Mouse (Mus musculus) MEL (cell line): ENCODE measurements around the gene Sez6l. TPM values are rescaled to one million over a fixed set of nuclear protein-coding genes. Genes with fewer than 3 reads are reported as not detected.

Source experiments
- DNase-seq: peaks from one replicate; pipeline ENCODE4 v3.0.0; 2011; ENCODE audit warnings: low read depth, low spot score
- H3K27ac ChIP-seq: 2 replicates; pipeline ENCODE4 v1.5.1; 2012; ENCODE audit warnings: low read depth, mild to moderate bottlenecking, control low read depth, low read length, moderate library complexity; ENCODE audit not compliant: control insufficient read depth
- H3K27me3 ChIP-seq, 2 experiments: fragments of 150-350 bp in 1 of 2; sonication (generic) in 1 of 2; 2 replicates each; pipeline ENCODE4 v1.6.1; 2012; ENCODE audit warnings: low read length in 2 of 2, mild to moderate bottlenecking in 2 of 2, improper control_type of control experiment in 1 of 2, moderate library complexity in 1 of 2; ENCODE audit not compliant: insufficient read depth in 2 of 2, control insufficient read depth in 1 of 2
- H3K36me3 ChIP-seq, 2 experiments: 2 replicates each; pipeline ENCODE4 v1.6.1; 2012 to 2014; ENCODE audit warnings: low read length in 2 of 2, improper control_type of control experiment in 1 of 2, inconsistent platforms in 1 of 2, mild to moderate bottlenecking in 1 of 2; ENCODE audit not compliant: insufficient read depth in 2 of 2, control insufficient read depth in 1 of 2
- H3K4me1 ChIP-seq, 2 experiments: fragments of 150-350 bp in 1 of 2; sonication (generic) in 1 of 2; 2 replicates each; pipeline ENCODE4 v1.6.1; 2012; ENCODE audit warnings: low read length in 2 of 2, improper control_type of control experiment in 1 of 2, mild to moderate bottlenecking in 1 of 2; ENCODE audit not compliant: insufficient read depth in 2 of 2, control insufficient read depth in 1 of 2
- H3K4me3 ChIP-seq, 2 experiments: fragments of 150-350 bp in 1 of 2; sonication (generic) in 1 of 2; 2 replicates each; pipeline ENCODE4 v1.5.1; 2012; ENCODE audit warnings: low read depth in 2 of 2, low read length in 2 of 2, mild to moderate bottlenecking in 2 of 2, moderate library complexity in 2 of 2, control low read depth in 1 of 2, improper control_type of control experiment in 1 of 2; ENCODE audit not compliant: control insufficient read depth in 1 of 2, insufficient read depth in 1 of 2
- H3K79me2 ChIP-seq: 2 replicates; pipeline ENCODE4 v1.6.1; 2012; ENCODE audit warnings: mild to moderate bottlenecking, low read length, moderate library complexity; ENCODE audit not compliant: control insufficient read depth, poor library complexity, insufficient read depth
- H3K9ac ChIP-seq: 2 replicates; pipeline ENCODE4 v1.6.1; 2012; ENCODE audit warnings: low read depth, mild to moderate bottlenecking, control low read depth, low read length, moderate library complexity; ENCODE audit not compliant: control insufficient read depth, poor library complexity, severe bottlenecking
- H3K9me3 ChIP-seq: fragments of 150-350 bp; sonication (generic); replicated peaks from 2 replicates; pipeline ENCODE4 v1.6.1; 2012; ENCODE audit warnings: mild to moderate bottlenecking, low read length, improper control_type of control experiment, moderate library complexity; ENCODE audit not compliant: insufficient read depth
- CHD1 ChIP-seq: IDR thresholded peaks from 2 replicates; pipeline ENCODE4 v1.6.1; 2012; ENCODE audit warnings: low read depth, mild to moderate bottlenecking, inconsistent platforms, low read length, improper control_type of control experiment
- CTCF ChIP-seq, 3 experiments: IDR thresholded peaks in 2 of 3; conservative IDR thresholded peaks in 1 of 3; 2 replicates each; pipeline ENCODE4 v1.5.1; 2011 to 2012; ENCODE audit warnings: low read length in 3 of 3, low read depth in 2 of 3, mild to moderate bottlenecking in 2 of 3, improper control_type of control experiment in 1 of 3, inconsistent platforms in 1 of 3, mixed read lengths in 1 of 3, moderate library complexity in 1 of 3; ENCODE audit not compliant: control insufficient read depth in 1 of 3, insufficient read depth in 1 of 3, poor library complexity in 1 of 3, severe bottlenecking in 1 of 3
- ELF1 ChIP-seq: IDR thresholded peaks from 2 replicates; pipeline ENCODE4 v1.6.1; 2014; ENCODE audit warnings: low read depth, mild to moderate bottlenecking, inconsistent platforms, low read length, improper control_type of control experiment, moderate library complexity
- ETS1 ChIP-seq: IDR thresholded peaks from 2 replicates; pipeline ENCODE4 v1.6.1; 2012; ENCODE audit warnings: low read depth, mild to moderate bottlenecking, inconsistent platforms, low read length, improper control_type of control experiment, moderate library complexity
- GABPA ChIP-seq: IDR thresholded peaks from 2 replicates; pipeline ENCODE4 v1.6.1; 2012; ENCODE audit warnings: low read depth, mild to moderate bottlenecking, inconsistent platforms, low read length, improper control_type of control experiment, moderate library complexity
- HCFC1 ChIP-seq: IDR thresholded peaks from 2 replicates; pipeline ENCODE4 v1.6.1; 2012; ENCODE audit warnings: low read depth, mild to moderate bottlenecking, inconsistent platforms, low read length, improper control_type of control experiment, moderate library complexity
- JUND ChIP-seq: IDR thresholded peaks from 2 replicates; pipeline ENCODE4 v1.6.1; 2011; ENCODE audit warnings: low read depth, mild to moderate bottlenecking, improper control_type of control experiment, low read length
- MAFK ChIP-seq: IDR thresholded peaks from 2 replicates; pipeline ENCODE4 v1.6.1; 2011; ENCODE audit warnings: low read depth, mild to moderate bottlenecking, low read length, improper control_type of control experiment, borderline replicate concordance
- MAX ChIP-seq: IDR thresholded peaks from 2 replicates; pipeline ENCODE4 v1.6.1; 2011; ENCODE audit warnings: low read length, improper control_type of control experiment
- MAZ ChIP-seq: IDR thresholded peaks from 2 replicates; pipeline ENCODE4 v1.6.1; 2012; ENCODE audit warnings: low read depth, mild to moderate bottlenecking, inconsistent platforms, low read length, improper control_type of control experiment
- MEF2A ChIP-seq: IDR thresholded peaks from 2 replicates; pipeline ENCODE4 v1.6.1; 2014; ENCODE audit warnings: low read depth, mild to moderate bottlenecking, inconsistent platforms, low read length, improper control_type of control experiment; ENCODE audit not compliant: poor library complexity, insufficient replicate concordance, severe bottlenecking; ENCODE audit errors: extremely low read depth
- MXI1 ChIP-seq: IDR thresholded peaks from 2 replicates; pipeline ENCODE4 v1.6.1; 2011; ENCODE audit warnings: mild to moderate bottlenecking, low read depth, low read length, improper control_type of control experiment
- MYB ChIP-seq: IDR thresholded peaks from 2 replicates; pipeline ENCODE4 v1.6.1; 2011; ENCODE audit warnings: mild to moderate bottlenecking, low read depth, low read length, improper control_type of control experiment
- MYC ChIP-seq: IDR thresholded peaks from 2 replicates; pipeline ENCODE4 v1.6.1; 2011; ENCODE audit warnings: low read depth, mild to moderate bottlenecking, low read length, improper control_type of control experiment, moderate library complexity
- NELFE ChIP-seq: IDR thresholded peaks from 2 replicates; pipeline ENCODE4 v1.6.1; 2011; ENCODE audit warnings: low read depth, low read length, improper control_type of control experiment
- NRF1 ChIP-seq: IDR thresholded peaks from 2 replicates; pipeline ENCODE4 v1.6.1; 2014; ENCODE audit warnings: low read depth, mild to moderate bottlenecking, inconsistent platforms, low read length, improper control_type of control experiment, moderate library complexity; ENCODE audit not compliant: poor library complexity, insufficient read depth, severe bottlenecking
- POLR2A ChIP-seq, 2 experiments: IDR thresholded peaks; 2 replicates each; pipeline ENCODE4 v1.6.1; 2011 to 2012; ENCODE audit warnings: low read length in 2 of 2, mild to moderate bottlenecking in 2 of 2, control low read depth in 1 of 2, improper control_type of control experiment in 1 of 2, low read depth in 1 of 2, moderate library complexity in 1 of 2; ENCODE audit not compliant: control insufficient read depth in 1 of 2, insufficient read depth in 1 of 2, poor library complexity in 1 of 2
- RAD21 ChIP-seq: IDR thresholded peaks from 2 replicates; pipeline ENCODE4 v1.6.1; 2011; ENCODE audit warnings: mild to moderate bottlenecking, low read depth, low read length, improper control_type of control experiment
- RCOR1 ChIP-seq: IDR thresholded peaks from 2 replicates; pipeline ENCODE4 v1.6.1; 2012; ENCODE audit warnings: low read depth, mild to moderate bottlenecking, inconsistent platforms, low read length, improper control_type of control experiment
- SIN3A ChIP-seq: IDR thresholded peaks from 2 replicates; pipeline ENCODE4 v1.6.1; 2012; ENCODE audit warnings: low read length, improper control_type of control experiment, inconsistent platforms
- SMC3 ChIP-seq: IDR thresholded peaks from 2 replicates; pipeline ENCODE4 v1.6.1; 2011; ENCODE audit warnings: low read depth, low read length, improper control_type of control experiment
- TBP ChIP-seq: IDR thresholded peaks from 2 replicates; pipeline ENCODE4 v1.8.0; 2011; ENCODE audit warnings: low read depth, low read length, improper control_type of control experiment
- UBTF ChIP-seq: IDR thresholded peaks from 2 replicates; pipeline ENCODE4 v1.6.1; 2012; ENCODE audit warnings: low read depth, mild to moderate bottlenecking, inconsistent platforms, low read length, improper control_type of control experiment, moderate library complexity, borderline replicate concordance; ENCODE audit not compliant: insufficient read depth
- USF2 ChIP-seq, 2 experiments: IDR thresholded peaks; 2 replicates each; pipeline ENCODE4 v1.6.1; 2011 to 2012; ENCODE audit warnings: improper control_type of control experiment in 2 of 2, low read length in 2 of 2, borderline replicate concordance in 1 of 2, inconsistent platforms in 1 of 2, low read depth in 1 of 2, mild to moderate bottlenecking in 1 of 2; ENCODE audit not compliant: insufficient read depth in 1 of 2
- ZC3H11A ChIP-seq: IDR thresholded peaks from 2 replicates; pipeline ENCODE4 v1.6.1; 2012; ENCODE audit warnings: low read depth, mild to moderate bottlenecking, inconsistent platforms, low read length, improper control_type of control experiment
- ZNF384 ChIP-seq: IDR thresholded peaks from 2 replicates; pipeline ENCODE4 v1.6.1; 2012; ENCODE audit warnings: low read depth, mild to moderate bottlenecking, inconsistent platforms, low read length, improper control_type of control experiment
- polyA plus RNA-seq, 2 experiments: library from polyadenylated mRNA; stranded (reverse) in 1 of 2; unstranded in 1 of 2; fragments of >175 nt in 1 of 2; fragments of >200 nt in 1 of 2; gene quantifications; 2 replicates each; pipeline versions ENCODE4 v1.2.1 to v1.2.4; 2012; ENCODE audit warnings: low replicate concordance in 2 of 2, low read depth in 1 of 2; ENCODE audit not compliant: insufficient read length in 2 of 2, insufficient read depth in 1 of 2, missing spikeins in 1 of 2
- total RNA-seq: library from RNA; depleted of rRNA; stranded (reverse); fragments of 300-350 nt; gene quantifications from 2 replicates; pipeline ENCODE4 v1.2.3, GENCODE M21; 2012

Gene Sez6l
- total and polyA plus RNA-seq, 3 experiments = not detected

DNA sequence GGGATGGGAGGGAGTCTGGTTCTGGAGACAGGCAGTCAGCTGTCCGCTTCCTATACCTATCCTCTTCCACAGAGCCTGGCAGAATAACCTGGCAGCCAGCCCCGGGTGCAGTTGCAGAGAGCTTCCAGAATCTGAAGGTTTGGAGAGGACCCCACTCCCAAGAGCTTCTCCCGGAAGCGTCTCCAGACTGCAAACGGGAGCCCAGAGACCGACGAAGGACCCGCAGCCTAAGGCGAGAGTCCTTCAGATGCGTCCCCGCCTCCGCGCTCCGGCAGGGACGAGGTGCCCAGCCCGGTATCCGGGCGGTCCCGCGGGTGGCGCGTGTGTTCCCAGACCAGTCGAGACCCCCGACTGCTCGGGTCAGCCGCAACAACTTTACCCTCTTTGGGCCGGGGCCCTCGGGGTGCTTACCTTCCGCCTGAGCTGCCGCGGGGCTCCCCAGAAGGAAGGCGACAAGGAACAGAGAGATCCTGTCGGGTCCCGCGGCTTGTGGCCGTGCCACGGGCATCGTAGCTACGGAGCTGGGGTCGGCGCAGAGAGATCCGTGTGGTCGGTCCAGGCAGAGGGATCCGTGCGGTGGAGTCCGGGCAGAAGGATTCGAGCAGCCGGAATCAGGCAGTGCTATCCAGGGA is 508 bp downstream of the Sez6l start:
- H3K4me3 ChIP-seq = no peak overlapping the region
- H3K27me3 ChIP-seq = no peaks in the 10 kb centered on the region

GRCm38 (mm10) chr5:112575151-112575915 is 1.7 kb downstream of the Sez6l start:
- no peaks in the 10 kb centered on the region for H3K36me3 ChIP-seq
- no peaks in the 10 kb centered on the region for H3K4me1 ChIP-seq
- no peaks in the 10 kb centered on the region for H3K9me3 ChIP-seq
- H3K9ac ChIP-seq = no peak overlapping the region
- TF ChIP-seq UBTF = no peak
- no peak for TF ChIP-seq MAX
- no peak for TF ChIP-seq GABPA
- TF ChIP-seq MXI1 = no peak
- no peak for TF ChIP-seq RAD21
- no peak for TF ChIP-seq ZNF384
- no peak for TF ChIP-seq MAFK
- TF ChIP-seq SIN3A = no peak
- TF ChIP-seq RCOR1 = no peak
- TF ChIP-seq MYB = no peak
- no peak for TF ChIP-seq ZC3H11A
- no peak for TF ChIP-seq MEF2A
- TF ChIP-seq ELF1 = no peak
- no peak for TF ChIP-seq MYC
- no peak for TF ChIP-seq CHD1
- no peak for TF ChIP-seq NELFE
- H3K79me2 ChIP-seq = no peaks in the 10 kb centered on the region
- no peak for DNase-seq
- H3K4me3 ChIP-seq = no peak overlapping the region
- H3K27me3 ChIP-seq = no peaks in the 10 kb centered on the region
- H3K27ac ChIP-seq = no peak overlapping the region

More for the DNA sequence above, 508 bp downstream of the Sez6l start:
- TF ChIP-seq USF2 (IDR thresholded peaks at IDR 0.05; ENCODE audit: borderline replicate concordance in 1 of 2, insufficient read depth in 1 of 2, low read depth in 1 of 2, low read length in 2 of 2) (no peak), TBP (no peak), RCOR1 (no peak), HCFC1 (no peak), SMC3 (no peak), MAFK (no peak), MXI1 (no peak), SIN3A (no peak), ETS1 (no peak), POLR2A (IDR thresholded peaks at IDR 0.05; ENCODE audit: control insufficient read depth in 1 of 2, insufficient read depth in 1 of 2, low read depth in 1 of 2, low read length in 2 of 2, poor library complexity in 1 of 2) (no peak), JUND (no peak), MAZ (no peak), MYB (no peak), MAX (no peak), NRF1 (no peak), CTCF (IDR thresholded peaks at IDR 0.05 in 2 of 3, conservative IDR thresholded peaks at IDR 0.05 in 1 of 3; ENCODE audit: control insufficient read depth in 1 of 3, insufficient read depth in 1 of 3, low read depth in 2 of 3, low read length in 3 of 3, poor library complexity in 1 of 3, severe bottlenecking in 1 of 3) (no peak)
- no peak overlapping the region for H3K27ac ChIP-seq
- H3K4me1 ChIP-seq = no peaks in the 10 kb centered on the region
- DNase-seq = no peak
- no peak overlapping the region for H3K9ac ChIP-seq
- no peaks in the 10 kb centered on the region for H3K9me3 ChIP-seq
- no peaks in the 10 kb centered on the region for H3K79me2 ChIP-seq
- no peaks in the 10 kb centered on the region for H3K36me3 ChIP-seq
